Mouse (Mus musculus) limb, embryonic 15.5 days (tissue): ENCODE results near the gene Rac2. TPM values are rescaled to one million over a fixed set of nuclear protein-coding genes. Genes with fewer than 3 reads are reported as not detected.

ENCODE experiments used
- ATAC-seq: fragments of 200-750 bp; cut with Nextera tagmentation; 2 replicates; pipeline ENCODE4 v1.8.0; 2017; ENCODE audit warnings: low read depth, moderate TSS enrichment; ENCODE audit not compliant: insufficient number of reproducible peaks, low FRiP score, low TSS enrichment
- H3K27ac ChIP-seq: fragments of 300-500 bp; sonication (generic); 2 replicates; pipeline ENCODE4 v1.5.1; 2015; ENCODE audit warnings: moderate library complexity, mild to moderate bottlenecking, inconsistent platforms
- H3K27me3 ChIP-seq: fragments of 300-500 bp; sonication (generic); 2 replicates; pipeline ENCODE4 v1.6.1; 2015; ENCODE audit warnings: inconsistent platforms
- H3K36me3 ChIP-seq: fragments of 300-500 bp; sonication (generic); 2 replicates; pipeline ENCODE4 v1.6.1; 2015; ENCODE audit warnings: inconsistent platforms
- H3K4me1 ChIP-seq: fragments of 300-500 bp; sonication (generic); 2 replicates; pipeline ENCODE4 v1.6.1; 2015; ENCODE audit warnings: inconsistent platforms
- H3K4me2 ChIP-seq: fragments of 300-500 bp; sonication (generic); 2 replicates; pipeline ENCODE4 v1.6.1; 2015; ENCODE audit warnings: mild to moderate bottlenecking, inconsistent platforms
- H3K4me3 ChIP-seq: fragments of 300-500 bp; sonication (generic); 2 replicates; pipeline ENCODE4 v1.5.1; 2015; ENCODE audit warnings: mild to moderate bottlenecking, inconsistent platforms
- H3K9ac ChIP-seq: fragments of 300-500 bp; sonication (generic); 2 replicates; pipeline ENCODE4 v1.6.1; 2015; ENCODE audit warnings: inconsistent platforms
- H3K9me3 ChIP-seq: fragments of 300-500 bp; sonication (generic); 2 replicates; pipeline ENCODE4 v1.6.1; 2016; ENCODE audit warnings: inconsistent platforms
- WGBS: fragments of 180-500 bp; shearing (Covaris S2); methylation state at CpG from one replicate; pipeline ENCODE4 v1.1.7; 2015; 5-methylcytosine and 5-hydroxymethylcytosine counted together
- polyA plus RNA-seq: library from polyadenylated mRNA; unstranded; fragments of >200 nt; fragmentation: Nextera tagmentation; extraction: Ambion mirVana; gene quantifications from 2 replicates; pipeline ENCODE4 v1.2.1, GENCODE M21; 2015

Gene Rac2
- polyA plus RNA-seq, 1 experiment from 2014 or later, result 37.0 TPM

- Histone ChIP-seq H3K27me3 (no peaks in the 10 kb centered on the region), H3K9me3 (no peaks in the 10 kb centered on the region), H3K4me3 (0 out of 2 replicates have a peak within 1 kb of the TSS, but pooled peaks have one; percentile 2), H3K9ac (no peak within 1 kb of the TSS), H3K27ac (no peak within 1 kb of the TSS), H3K4me2 (no peak within 1 kb of the TSS), H3K4me1 (no peaks in the 10 kb centered on the region), H3K36me3 (no peaks in the 10 kb centered on the region)
- 71% methylated on average over 7 of the region's 7 CpGs for WGBS
- ATAC-seq, result no peak
Observed at GRCm38 (mm10) chr15:78596914-78597313, 24.3 kb upstream of the Rac2 start, which contains the start of gene Cyth4. Gene Cyth4, plus strand, starts transcription at chr15:78597047.

GRCm38 (mm10) chr15:78596504-78596903, 23.9 kb upstream of the Rac2 start:
- no peak for ATAC-seq
- H3K4me3 ChIP-seq, result no peak overlapping the region
- no peaks in the 10 kb centered on the region for H3K36me3 ChIP-seq
- no peaks in the 10 kb centered on the region for H3K9me3 ChIP-seq
- no peak overlapping the region for H3K4me2 ChIP-seq
- no peaks in the 10 kb centered on the region for H3K27me3 ChIP-seq
- 77% methylated on average over 6 of the region's 6 CpGs for WGBS
- no peak overlapping the region for H3K27ac ChIP-seq
- no peak overlapping the region for H3K9ac ChIP-seq
- H3K4me1 ChIP-seq, result no peaks in the 10 kb centered on the region

- H3K9ac ChIP-seq, result no peak overlapping the region
- WGBS, result 64% methylated on average over 5 of the region's 5 CpGs
- no peak overlapping the region for H3K27ac ChIP-seq
- no peak overlapping the region for H3K4me2 ChIP-seq
- no peaks in the 10 kb centered on the region for H3K27me3 ChIP-seq
- no peaks in the 10 kb centered on the region for H3K36me3 ChIP-seq
- no peak overlapping the region for H3K4me3 ChIP-seq
- no peaks in the 10 kb centered on the region for H3K4me1 ChIP-seq
- H3K9me3 ChIP-seq, result no peaks in the 10 kb centered on the region
- no peak for ATAC-seq
Observed at GRCm38 (mm10) chr15:78595468-78595867, 22.9 kb upstream of the Rac2 start.

- 86% methylated on average over 2 of the region's 2 CpGs for WGBS
- no peak for ATAC-seq
- no peak overlapping the region for H3K27ac ChIP-seq
- H3K4me3 ChIP-seq, result no peak overlapping the region
- H3K4me2 ChIP-seq, result no peak overlapping the region
- no peaks in the 10 kb centered on the region for H3K4me1 ChIP-seq
- no peaks in the 10 kb centered on the region for H3K9me3 ChIP-seq
- no peaks in the 10 kb centered on the region for H3K27me3 ChIP-seq
- H3K36me3 ChIP-seq, result no peaks in the 10 kb centered on the region
- H3K9ac ChIP-seq, result no peak overlapping the region
Observed at GRCm38 (mm10) chr15:78594831-78595230, 22.2 kb upstream of the Rac2 start.

- H3K4me1 ChIP-seq, result no peaks in the 10 kb centered on the region
- H3K4me3 ChIP-seq, result no peak overlapping the region
- no peaks in the 10 kb centered on the region for H3K9me3 ChIP-seq
- H3K9ac ChIP-seq, result no peak overlapping the region
- WGBS, result 79% methylated on average over 7 of the region's 7 CpGs
- H3K36me3 ChIP-seq, result no peaks in the 10 kb centered on the region
- no peaks in the 10 kb centered on the region for H3K27me3 ChIP-seq
- no peak overlapping the region for H3K27ac ChIP-seq
- no peak overlapping the region for H3K4me2 ChIP-seq
- ATAC-seq, result peak; percentile 66; the same call in 1 of the 2 replicates
Observed at GRCm38 (mm10) chr15:78593896-78594425, 21.4 kb upstream of the Rac2 start.

GRCm38 (mm10) chr15:78592452-78592968, 19.9 kb upstream of the Rac2 start:
- no peaks in the 10 kb centered on the region for H3K9me3 ChIP-seq
- WGBS, result 69% methylated on average over 14 of the region's 14 CpGs
- H3K4me1 ChIP-seq, result no peaks in the 10 kb centered on the region

GRCm38 (mm10) chr15:78591680-78592451, 19.3 kb upstream of the Rac2 start:
- 44% methylated on average over 15 of the region's 15 CpGs for WGBS
- Histone ChIP-seq H3K36me3 (no peaks in the 10 kb centered on the region), H3K4me1 (no peaks in the 10 kb centered on the region), H3K27ac (no peak overlapping the region), H3K9me3 (no peaks in the 10 kb centered on the region), H3K4me2 (no peak overlapping the region), H3K4me3 (no peak overlapping the region), H3K27me3 (no peaks in the 10 kb centered on the region), H3K9ac (no peak overlapping the region)
- ATAC-seq, result no peak

More at GRCm38 (mm10) chr15:78592452-78592968, 19.9 kb upstream of the Rac2 start:
- Histone ChIP-seq H3K27me3 (no peaks in the 10 kb centered on the region), H3K36me3 (no peaks in the 10 kb centered on the region), H3K27ac (no peak overlapping the region), H3K9ac (no peak overlapping the region), H3K4me2 (no peak overlapping the region), H3K4me3 (no peak overlapping the region)
- ATAC-seq, result no peak

GRCm38 (mm10) chr15:78590785-78591184, 18.2 kb upstream of the Rac2 start:
- no peak for ATAC-seq
- 79% methylated on average over 6 of the region's 6 CpGs for WGBS

GRCm38 (mm10) chr15:78589936-78590335, 17.4 kb upstream of the Rac2 start:
- Histone ChIP-seq H3K27ac (no peak overlapping the region), H3K4me1 (no peaks in the 10 kb centered on the region), H3K4me3 (no peak overlapping the region), H3K9me3 (no peaks in the 10 kb centered on the region), H3K27me3 (no peaks in the 10 kb centered on the region), H3K9ac (no peak overlapping the region), H3K36me3 (no peaks in the 10 kb centered on the region), H3K4me2 (no peak overlapping the region)
- no peak for ATAC-seq
- 77% methylated on average over 6 of the region's 6 CpGs for WGBS

More at GRCm38 (mm10) chr15:78590785-78591184, 18.2 kb upstream of the Rac2 start:
- Histone ChIP-seq H3K27ac (no peak overlapping the region), H3K36me3 (no peaks in the 10 kb centered on the region), H3K9me3 (no peaks in the 10 kb centered on the region), H3K9ac (no peak overlapping the region), H3K27me3 (no peaks in the 10 kb centered on the region), H3K4me2 (no peak overlapping the region), H3K4me3 (no peak overlapping the region), H3K4me1 (no peaks in the 10 kb centered on the region)

- H3K9me3 ChIP-seq, result no peaks in the 10 kb centered on the region
- H3K4me3 ChIP-seq, result no peak overlapping the region
- H3K27me3 ChIP-seq, result no peaks in the 10 kb centered on the region
- no peak overlapping the region for H3K4me2 ChIP-seq
- WGBS, result 70% methylated on average over 4 of the region's 4 CpGs
- H3K9ac ChIP-seq, result no peak overlapping the region
- no peaks in the 10 kb centered on the region for H3K36me3 ChIP-seq
- H3K27ac ChIP-seq, result no peak overlapping the region
- H3K4me1 ChIP-seq, result no peaks in the 10 kb centered on the region
- ATAC-seq, result no peak
Observed at GRCm38 (mm10) chr15:78588900-78589299, 16.3 kb upstream of the Rac2 start.

- no peak overlapping the region for H3K9ac ChIP-seq
- H3K27ac ChIP-seq, result no peak overlapping the region
- no peak for ATAC-seq
- no peak overlapping the region for H3K4me3 ChIP-seq
- 79% methylated on average over 4 of the region's 4 CpGs for WGBS
- H3K9me3 ChIP-seq, result no peaks in the 10 kb centered on the region
- no peaks in the 10 kb centered on the region for H3K36me3 ChIP-seq
- H3K4me2 ChIP-seq, result no peak overlapping the region
- 0 out of 2 replicates have a peak, but pooled peaks cover 3% of the 10 kb centered on the region for H3K27me3 ChIP-seq
- no peaks in the 10 kb centered on the region for H3K4me1 ChIP-seq
Observed at GRCm38 (mm10) chr15:78588049-78588448, 15.5 kb upstream of the Rac2 start.
